Mouse (Mus musculus) lung, postnatal 0 days (tissue): ENCODE results near the gene Gm33543.

Experiments used
- CTCF ChIP-seq: IDR thresholded peaks from 2 replicates; pipeline ENCODE4 v1.5.1; 2016; ENCODE audit warnings: antibody characterized with exemption, mild to moderate bottlenecking
- EP300 ChIP-seq: IDR thresholded peaks from 2 replicates; pipeline ENCODE4 v1.6.1; 2016; ENCODE audit warnings: antibody characterized with exemption, mild to moderate bottlenecking, control low read depth

- no peak for TF ChIP-seq CTCF
- no peak for TF ChIP-seq EP300
These were observed 61.7 kb downstream of the Gm33543 start for GRCm38 (mm10) chr10:95780881-95781600.
